Mouse (Mus musculus) thymus, adult 2 months (tissue): ENCODE measurements around the gene Ank3.

Experiments used
- CTCF ChIP-seq: fragments of 200-500 bp; IDR thresholded peaks from 2 replicates; pipeline ENCODE4 v1.5.1; 2012; ENCODE audit warnings: mild to moderate bottlenecking, control low read depth, low read length, moderate library complexity, borderline replicate concordance; ENCODE audit not compliant: control insufficient read depth, poor library complexity, insufficient read depth; ENCODE audit errors: extremely low read depth
- POLR2A ChIP-seq: fragments of 200-500 bp; IDR thresholded peaks from 2 replicates; pipeline ENCODE4 v1.6.1; 2012; ENCODE audit warnings: mild to moderate bottlenecking, low read length, control low read depth, moderate library complexity; ENCODE audit not compliant: control insufficient read depth, poor library complexity, insufficient read depth; ENCODE audit errors: extremely low read depth

DNA sequence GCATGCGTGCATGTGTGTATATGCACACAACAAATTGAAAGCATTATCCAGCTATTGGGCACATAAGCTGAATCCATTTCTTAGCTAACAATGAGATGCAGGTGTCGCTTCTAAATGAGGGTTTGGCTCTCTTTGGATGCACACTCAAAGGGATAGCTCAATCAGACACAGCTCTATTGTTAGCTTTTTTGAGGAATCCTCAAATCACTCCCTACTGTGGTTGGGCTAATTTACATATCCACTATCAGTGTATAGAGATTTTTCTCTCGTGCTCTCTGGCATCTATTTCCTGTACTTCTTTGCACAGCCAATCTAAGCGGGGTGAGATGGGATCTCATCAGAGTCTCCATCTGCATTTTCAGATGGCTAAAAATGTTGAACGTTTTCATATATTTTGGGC lies 93.4 kb downstream of the Ank3 start:
- TF ChIP-seq POLR2A (no peak), CTCF (no peak)
